Mouse (Mus musculus) stomach, postnatal 0 days (tissue): Measurements from ENCODE around the gene Jph2.

Source experiments
- CTCF ChIP-seq: IDR thresholded peaks from 2 replicates; pipeline ENCODE4 v1.5.1; 2016; ENCODE audit warnings: antibody characterized with exemption, low read depth, mild to moderate bottlenecking, moderate library complexity
- EP300 ChIP-seq: optimal IDR thresholded peaks from 2 replicates; pipeline ENCODE3; 2016; ENCODE audit warnings: antibody characterized with exemption

- TF ChIP-seq CTCF (no peak), EP300 (no peak)
Measured at GRCm38 (mm10) chr2:163437800-163438199, 40.0 kb upstream of the Jph2 start.
